ENCODE assay signal across 13 mouse cellular contexts in the genomic region with DNA sequence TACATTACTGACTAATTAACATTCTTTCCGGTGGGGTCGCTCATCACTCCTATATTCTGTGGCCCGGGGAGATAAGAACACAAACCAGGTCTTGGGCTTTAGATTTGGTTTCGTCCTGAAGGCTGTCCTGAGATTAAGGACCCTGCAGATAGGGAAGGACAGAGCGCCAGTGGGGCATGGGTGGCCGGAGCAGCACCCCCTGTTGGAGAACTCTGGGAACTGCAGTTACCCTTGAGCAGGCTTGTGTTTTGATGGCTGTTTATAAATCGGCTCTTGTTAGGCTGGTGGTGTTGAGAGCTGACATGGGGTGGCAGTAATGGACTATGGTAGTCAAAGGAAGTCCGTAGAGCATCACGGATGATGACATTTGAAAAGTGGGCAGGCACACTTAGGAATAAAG. TPM values are rescaled to one million over a fixed set of nuclear protein-coding genes. Genes with fewer than 3 reads are reported as not detected.
A peak's percentile ranks its signal among the peaks of the same experiment; 100 is the strongest.
DNase-seq lines count a peak whose midpoint lies in the region; ATAC-seq and TF ChIP-seq lines count a peak whose summit lies in the region.
"Had no signal": no experiment of that assay in that cellular context is flagged by ENCODE, and none has a peak within 500 bp of the region (broad histone marks: within the 10 kb centered on the region; RNA-seq: fewer than 3 reads in every experiment).

No protein-coding gene starts in this region.

- no peaks in the 10 kb centered on the region for H3K36me3 ChIP-seq in midbrain, embryonic 10.5 days
- no peaks in the 10 kb centered on the region for H3K36me3 ChIP-seq in midbrain, embryonic 13.5 days
- H3K36me3 ChIP-seq: heart, embryonic 13.5 days; liver, embryonic 13.5 days had no signal

- H3K9ac ChIP-seq in midbrain, embryonic 13.5 days (replicated peaks) = no peak overlapping the region
- H3K9ac ChIP-seq: heart, embryonic 13.5 days; liver, embryonic 13.5 days had no signal

- peak; percentile 40; the same call in 1 of the 2 replicates for TF ChIP-seq CTCF in gastrocnemius, adult 2 months (IDR thresholded peaks at IDR 0.05)

- peaks cover 51% of the 10 kb centered on the region for H3K27me3 ChIP-seq in midbrain, embryonic 10.5 days (ENCODE audit: low read depth, poor library complexity, severe bottlenecking)
- peaks cover 53% of the 10 kb centered on the region for H3K27me3 ChIP-seq in midbrain, embryonic 13.5 days

- ATAC-seq in midbrain, embryonic 13.5 days = no peak

- 45% methylated on average over 9 of the region's 9 CpGs for WGBS in midbrain, embryonic 10.5 days
- 53% methylated on average over 9 of the region's 9 CpGs for WGBS in midbrain, embryonic 13.5 days

- DNase-seq in gastrocnemius, adult 2 months = no peak
- DNase-seq in gastrocnemius, adult 18-20 months (ENCODE audit: low spot score) = no peak
- peak; percentile 31 for DNase-seq in midbrain, embryonic 10.5 days (ENCODE audit: low spot score)
- peak; percentile 14 for DNase-seq in NIH3T3 (ENCODE audit: low read depth)
- peak; percentile 22 for DNase-seq in naive thymus-derived CD4-positive, alpha-beta T cell, adult 2 months (ENCODE audit: low read depth)
- no peak for DNase-seq in spleen, postnatal 4 days (ENCODE audit: low spot score in 2 of 2)
- DNase-seq in kidney, postnatal 10 days = no peak
- DNase-seq: cerebellum, adult 11-12 months; kidney, postnatal 25 days; liver, embryonic 13.5 days had no signal

- H3K4me3 ChIP-seq in gastrocnemius, adult 2 months = no peak overlapping the region
- H3K4me3 ChIP-seq in midbrain, embryonic 10.5 days = no peak overlapping the region
- no peak overlapping the region for H3K4me3 ChIP-seq in midbrain, embryonic 13.5 days (replicated peaks)
- H3K4me3 ChIP-seq: heart, embryonic 13.5 days; liver, embryonic 13.5 days; myocyte had no signal

- H3K27ac ChIP-seq in gastrocnemius, adult 2 months = no peak overlapping the region
- no peak overlapping the region for H3K27ac ChIP-seq in midbrain, embryonic 10.5 days (replicated peaks)
- no peak overlapping the region for H3K27ac ChIP-seq in midbrain, embryonic 13.5 days
- H3K27ac ChIP-seq: heart, embryonic 13.5 days; liver, embryonic 13.5 days had no signal

- intact Hi-C loops in gastrocnemius, adult 2 months (cut with DNase I) = no loop called here

- H3K4me2 ChIP-seq in midbrain, embryonic 13.5 days (replicated peaks) = no peak overlapping the region
- H3K4me2 ChIP-seq: heart, embryonic 13.5 days; liver, embryonic 13.5 days had no signal

- peaks cover 18% of the 10 kb centered on the region for H3K4me1 ChIP-seq in midbrain, embryonic 10.5 days
- H3K4me1 ChIP-seq in midbrain, embryonic 13.5 days (replicated peaks) = 0 out of 2 replicates have a peak, but pooled peaks cover 9% of the 10 kb centered on the region
- H3K4me1 ChIP-seq: liver, embryonic 13.5 days had no signal

- no peaks in the 10 kb centered on the region for H3K9me3 ChIP-seq in midbrain, embryonic 10.5 days (replicated peaks)
- H3K9me3 ChIP-seq in midbrain, embryonic 13.5 days = no peaks in the 10 kb centered on the region
- H3K9me3 ChIP-seq: heart, embryonic 13.5 days; liver, embryonic 13.5 days had no signal

RNA-seq across cellular contexts. Expression of gene Dmrta2, which starts 41.3 kb away (rescaled TPM):
- total RNA-seq in gastrocnemius, adult 2 months (2021) = under 1 TPM in 1 of 2 experiments, not detected in 1; 0.08 TPM
- total RNA-seq in gastrocnemius, adult 18-20 months (2021) = under 1 TPM; 0.07 TPM
- polyA plus RNA-seq in midbrain, embryonic 10.5 days (2016; fragmentation: Nextera tagmentation; extraction: Ambion mirVana) = 2.3 and 2.4 TPM in 2 replicates
- polyA plus RNA-seq in midbrain, embryonic 13.5 days (2015; fragmentation: Nextera tagmentation; extraction: Ambion mirVana) = 1.2 and 2.0 TPM in 2 replicates
- polyA plus RNA-seq: heart, embryonic 13.5 days; liver, embryonic 13.5 days had no signal

Comparison
In these comparisons a context has a peak if more than half of its experiments do, and no peak if none do; other contexts are left out.
1. DNase-seq: peak in midbrain, embryonic 10.5 days (single experiment), NIH3T3 (single experiment) and naive thymus-derived CD4-positive, alpha-beta T cell, adult 2 months (single experiment); none in gastrocnemius, adult 2 months (single experiment), gastrocnemius, adult 18-20 months (single experiment), spleen, postnatal 4 days (0 of 2) and kidney, postnatal 10 days (single experiment).